Mouse (Mus musculus): Measurements from ENCODE around the gene Disc1. TPM values are rescaled to one million over a fixed set of nuclear protein-coding genes. Genes with fewer than 3 reads are reported as not detected.
A peak's percentile ranks its signal among the peaks of the same experiment; 100 is the strongest.

Gene Disc1
- polyA plus RNA-seq, 1 experiment from 2014 or later, result 0.96 TPM

DNA sequence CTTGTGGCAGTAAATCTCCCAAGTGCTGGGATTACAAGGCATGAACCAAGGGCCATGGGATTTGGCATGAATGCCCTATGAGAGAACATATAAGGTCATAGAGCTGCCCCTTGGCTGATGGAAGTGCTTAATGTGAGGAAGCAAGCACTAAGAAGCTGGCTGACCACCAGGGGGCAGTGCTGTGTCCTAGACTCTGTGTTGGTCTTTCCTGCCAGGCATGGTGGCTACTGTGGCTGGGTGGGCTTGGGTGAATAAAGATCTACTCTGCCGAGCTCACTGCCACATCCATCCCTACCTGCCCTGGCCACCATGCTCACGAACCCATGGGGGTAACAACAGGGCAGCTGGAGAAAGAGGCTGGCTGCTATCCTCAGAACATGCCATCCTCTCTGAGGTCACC, 2.0 kb upstream of the Disc1 start:
- no peak for ATAC-seq (ENCODE audit: insufficient number of reproducible peaks, low FRiP score, low TSS enrichment, low read depth)
- whole genome bisulfite sequencing, result 60% methylated on average over 2 of the region's 2 CpGs
- H3K4me2 ChIP-seq (ENCODE audit: low read depth, severe bottlenecking), result no peak overlapping the region

DNA sequence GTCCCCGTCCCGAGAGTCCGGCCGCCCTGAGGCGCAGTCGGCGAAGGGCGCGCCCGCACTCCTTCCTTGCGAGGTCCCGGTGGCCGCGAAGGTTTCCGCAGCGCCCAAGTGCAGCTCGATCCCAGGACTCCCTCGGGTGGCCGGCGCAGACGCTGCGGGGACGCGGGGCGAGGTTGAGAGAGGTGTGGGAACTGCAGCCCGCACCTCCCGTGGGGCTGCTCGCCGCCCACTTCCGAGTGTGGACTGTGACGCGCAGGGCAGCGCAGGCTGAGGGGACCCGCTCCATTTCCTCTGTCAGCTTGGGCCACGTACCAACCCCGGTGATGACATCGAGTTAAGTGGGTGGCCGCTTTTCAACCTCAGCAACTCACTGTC, 428 bp downstream of the Disc1 start:
- Histone ChIP-seq H3K4me1 (ENCODE audit: control insufficient read depth, insufficient read depth, low read length) (peaks cover 3% of the 10 kb centered on the region; the same call in 1 of the 2 replicates), H3K4me3 (ENCODE audit: low read depth, low read length) (peak overlapping the region; percentile 58), H3K27ac (replicated peaks; ENCODE audit: low read depth, low read length) (no peak overlapping the region), H3K9ac (ENCODE audit: low read length) (peak overlapping the region; percentile 65), H3K27me3 (ENCODE audit: control insufficient read depth, insufficient read depth, low read length) (peaks cover 31% of the 10 kb centered on the region), H3K4me2 (ENCODE audit: low read depth, severe bottlenecking) (peak overlapping the region; percentile 92), H3K36me3 (ENCODE audit: control insufficient read depth, insufficient read depth, low read length) (no peaks in the 10 kb centered on the region), H3K9me3 (ENCODE audit: control insufficient read depth, low read length) (no peaks in the 10 kb centered on the region)
- DNase-seq (ENCODE audit: low spot score) (peak; percentile 55), ATAC-seq (ENCODE audit: insufficient number of reproducible peaks, low FRiP score, low TSS enrichment, low read depth) (peak; percentile 35; the same call in 1 of the 2 replicates)
- under 1% methylated on average over 38 of the region's 38 CpGs for WGBS

More for the DNA sequence above, 2.0 kb upstream of the Disc1 start:
- Histone ChIP-seq H3K9ac (ENCODE audit: low read length) (no peak overlapping the region), H3K36me3 (ENCODE audit: control insufficient read depth, insufficient read depth, low read length) (no peaks in the 10 kb centered on the region), H3K4me1 (ENCODE audit: control insufficient read depth, insufficient read depth, low read length) (peaks cover 3% of the 10 kb centered on the region; the same call in 1 of the 2 replicates), H3K27ac (replicated peaks; ENCODE audit: low read depth, low read length) (no peak overlapping the region), H3K27me3 (ENCODE audit: control insufficient read depth, insufficient read depth, low read length) (peaks cover 31% of the 10 kb centered on the region), H3K9me3 (ENCODE audit: control insufficient read depth, low read length) (no peaks in the 10 kb centered on the region), H3K4me3 (ENCODE audit: low read depth, low read length) (no peak overlapping the region)
- DNase-seq (ENCODE audit: low spot score), result peak; percentile 89

DNA sequence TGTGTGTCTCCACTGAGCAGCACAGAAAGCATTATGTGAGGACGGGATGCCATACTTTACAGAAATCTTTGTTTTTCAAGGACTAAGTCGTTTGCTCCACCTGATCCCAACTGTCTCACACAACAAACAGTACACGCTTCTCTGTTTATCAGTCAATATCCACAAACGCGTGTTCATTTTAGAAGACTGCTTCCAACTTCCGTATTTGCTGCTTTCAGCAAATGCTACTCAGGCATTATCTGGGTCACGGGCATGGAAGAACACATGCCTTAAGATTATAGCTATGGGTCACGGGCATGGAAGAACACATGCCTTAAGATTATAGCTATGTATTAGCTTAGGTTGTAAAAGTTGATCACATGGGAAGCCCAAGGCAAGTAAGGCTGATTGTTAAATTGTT, 6.9 kb downstream of the Disc1 start:
- no peak overlapping the region for H3K9ac ChIP-seq (ENCODE audit: low read length)
- H3K4me3 ChIP-seq (ENCODE audit: low read depth, low read length), result no peak overlapping the region
- no peak overlapping the region for H3K27ac ChIP-seq (replicated peaks; ENCODE audit: low read depth, low read length)
- no peaks in the 10 kb centered on the region for H3K27me3 ChIP-seq (ENCODE audit: control insufficient read depth, insufficient read depth, low read length)
- H3K4me2 ChIP-seq (ENCODE audit: low read depth, severe bottlenecking), result no peak overlapping the region
- DNase-seq (ENCODE audit: low spot score) (no peak), ATAC-seq (ENCODE audit: insufficient number of reproducible peaks, low FRiP score, low TSS enrichment, low read depth) (no peak)
- H3K4me1 ChIP-seq (ENCODE audit: control insufficient read depth, insufficient read depth, low read length), result no peaks in the 10 kb centered on the region
- H3K36me3 ChIP-seq (ENCODE audit: control insufficient read depth, insufficient read depth, low read length), result no peaks in the 10 kb centered on the region
- WGBS, result 85% methylated on average over 8 of the region's 8 CpGs
- no peaks in the 10 kb centered on the region for H3K9me3 ChIP-seq (ENCODE audit: control insufficient read depth, low read length)

DNA sequence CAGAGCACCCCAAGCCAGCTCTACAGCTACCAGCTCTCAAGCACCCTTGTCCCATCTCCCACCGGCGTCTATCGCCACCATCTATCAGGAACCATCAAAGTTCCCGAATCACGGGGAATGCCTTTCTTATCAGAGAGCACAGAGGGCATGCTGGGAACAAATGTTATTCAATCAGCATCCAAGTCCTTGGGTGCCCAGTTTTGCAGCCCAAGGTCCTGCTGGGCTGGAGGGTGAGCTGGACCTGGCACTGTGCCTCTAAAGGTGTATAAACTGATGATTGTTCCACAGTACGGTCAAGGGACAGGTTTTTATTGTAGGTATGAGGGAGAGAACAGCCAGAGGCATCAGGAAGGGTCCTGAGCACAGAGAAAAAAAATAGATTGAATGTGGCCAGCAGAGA, 11.6 kb downstream of the Disc1 start:
- H3K27ac ChIP-seq (replicated peaks; ENCODE audit: low read depth, low read length), result no peak overlapping the region
- WGBS, result 83% methylated on average over 6 of the region's 6 CpGs
- H3K9ac ChIP-seq (ENCODE audit: low read length), result no peak overlapping the region
- H3K36me3 ChIP-seq (ENCODE audit: control insufficient read depth, insufficient read depth, low read length), result no peaks in the 10 kb centered on the region
- DNase-seq (ENCODE audit: low spot score), result no peak
- H3K9me3 ChIP-seq (ENCODE audit: control insufficient read depth, low read length), result no peaks in the 10 kb centered on the region
- H3K4me2 ChIP-seq (ENCODE audit: low read depth, severe bottlenecking), result no peak overlapping the region
- peaks cover 6% of the 10 kb centered on the region; the same call in 1 of the 2 replicates for H3K4me1 ChIP-seq (ENCODE audit: control insufficient read depth, insufficient read depth, low read length)
- ATAC-seq (ENCODE audit: insufficient number of reproducible peaks, low FRiP score, low TSS enrichment, low read depth), result no peak
- H3K27me3 ChIP-seq (ENCODE audit: control insufficient read depth, insufficient read depth, low read length), result no peaks in the 10 kb centered on the region
- no peak overlapping the region for H3K4me3 ChIP-seq (ENCODE audit: low read depth, low read length)

DNA sequence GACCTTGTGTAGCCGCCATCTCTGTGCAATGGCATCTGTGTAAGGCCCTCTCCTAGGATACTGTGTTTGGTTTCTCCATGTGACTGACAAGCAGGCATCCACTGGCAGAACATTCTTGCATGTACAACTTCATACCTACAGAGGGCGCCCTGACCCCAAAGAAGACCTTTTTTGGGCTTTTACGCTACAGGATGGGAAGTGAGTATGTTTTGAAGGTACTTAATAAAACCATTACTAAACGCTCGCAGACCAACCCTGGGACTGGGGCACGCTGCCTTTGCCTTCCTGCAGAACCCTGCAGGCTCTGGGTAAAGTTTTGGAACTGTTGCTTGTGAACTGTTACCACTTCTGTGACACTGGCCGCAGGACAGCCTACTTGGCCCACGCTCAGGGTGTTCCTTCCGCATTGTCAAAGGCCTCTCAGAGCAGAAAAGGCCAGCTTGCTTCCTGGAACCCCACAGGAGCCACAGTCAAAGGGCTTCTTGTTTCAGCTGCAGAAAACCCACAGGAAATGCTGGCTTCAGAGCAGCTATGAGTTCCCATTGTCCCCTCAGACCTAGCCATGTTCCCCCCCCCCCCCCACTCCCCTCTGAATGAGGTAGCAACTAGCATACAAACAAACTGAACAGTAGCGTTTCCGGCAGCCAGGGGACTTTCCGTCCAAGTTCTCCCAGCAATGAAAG, 13.1 kb downstream of the Disc1 start:
- peaks cover 6% of the 10 kb centered on the region; the same call in 1 of the 2 replicates for H3K4me1 ChIP-seq (ENCODE audit: control insufficient read depth, insufficient read depth, low read length)
- no peaks in the 10 kb centered on the region for H3K36me3 ChIP-seq (ENCODE audit: control insufficient read depth, insufficient read depth, low read length)
- no peaks in the 10 kb centered on the region for H3K9me3 ChIP-seq (ENCODE audit: control insufficient read depth, low read length)
- no peaks in the 10 kb centered on the region for H3K27me3 ChIP-seq (ENCODE audit: control insufficient read depth, insufficient read depth, low read length)
- DNase-seq (ENCODE audit: low spot score) (peak; percentile 78), ATAC-seq (ENCODE audit: insufficient number of reproducible peaks, low FRiP score, low TSS enrichment, low read depth) (no peak)
- 40% methylated on average over 12 of the region's 12 CpGs for WGBS
- no peak overlapping the region for H3K4me2 ChIP-seq (ENCODE audit: low read depth, severe bottlenecking)
- no peak overlapping the region for H3K9ac ChIP-seq (ENCODE audit: low read length)
- no peak overlapping the region for H3K4me3 ChIP-seq (ENCODE audit: low read depth, low read length)
- H3K27ac ChIP-seq (replicated peaks; ENCODE audit: low read depth, low read length), result peak overlapping the region; percentile 21; the same call in 1 of the 2 replicates

DNA sequence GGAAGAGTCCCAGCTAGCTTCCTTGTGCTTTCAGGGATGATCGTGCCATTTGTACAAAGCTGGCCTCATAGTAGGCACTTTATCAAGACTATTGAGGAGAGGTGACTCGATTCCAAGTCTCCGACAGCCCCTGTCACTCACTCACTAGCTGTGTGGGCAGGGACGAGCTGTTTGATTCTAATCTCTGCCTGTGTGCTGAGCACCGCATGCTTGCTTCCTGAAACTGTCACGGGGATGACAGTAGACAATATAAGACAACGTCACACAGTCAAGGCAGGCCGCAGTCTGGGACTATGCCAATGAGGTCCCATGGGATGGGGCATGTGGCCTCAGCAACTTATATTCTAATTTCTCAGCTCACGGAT, 13.6 kb downstream of the Disc1 start:
- no peak for DNase-seq (ENCODE audit: low spot score)
- Histone ChIP-seq H3K4me2 (ENCODE audit: low read depth, severe bottlenecking) (no peak overlapping the region), H3K27me3 (ENCODE audit: control insufficient read depth, insufficient read depth, low read length) (no peaks in the 10 kb centered on the region), H3K4me3 (ENCODE audit: low read depth, low read length) (no peak overlapping the region), H3K9ac (ENCODE audit: low read length) (no peak overlapping the region), H3K27ac (replicated peaks; ENCODE audit: low read depth, low read length) (no peak overlapping the region; the same call in 1 of the 2 replicates), H3K36me3 (ENCODE audit: control insufficient read depth, insufficient read depth, low read length) (no peaks in the 10 kb centered on the region), H3K4me1 (ENCODE audit: control insufficient read depth, insufficient read depth, low read length) (peaks cover 6% of the 10 kb centered on the region; the same call in 1 of the 2 replicates), H3K9me3 (ENCODE audit: control insufficient read depth, low read length) (no peaks in the 10 kb centered on the region)
- ATAC-seq (ENCODE audit: insufficient number of reproducible peaks, low FRiP score, low TSS enrichment, low read depth), result no peak
- 87% methylated on average over 9 of the region's 9 CpGs for WGBS

DNA sequence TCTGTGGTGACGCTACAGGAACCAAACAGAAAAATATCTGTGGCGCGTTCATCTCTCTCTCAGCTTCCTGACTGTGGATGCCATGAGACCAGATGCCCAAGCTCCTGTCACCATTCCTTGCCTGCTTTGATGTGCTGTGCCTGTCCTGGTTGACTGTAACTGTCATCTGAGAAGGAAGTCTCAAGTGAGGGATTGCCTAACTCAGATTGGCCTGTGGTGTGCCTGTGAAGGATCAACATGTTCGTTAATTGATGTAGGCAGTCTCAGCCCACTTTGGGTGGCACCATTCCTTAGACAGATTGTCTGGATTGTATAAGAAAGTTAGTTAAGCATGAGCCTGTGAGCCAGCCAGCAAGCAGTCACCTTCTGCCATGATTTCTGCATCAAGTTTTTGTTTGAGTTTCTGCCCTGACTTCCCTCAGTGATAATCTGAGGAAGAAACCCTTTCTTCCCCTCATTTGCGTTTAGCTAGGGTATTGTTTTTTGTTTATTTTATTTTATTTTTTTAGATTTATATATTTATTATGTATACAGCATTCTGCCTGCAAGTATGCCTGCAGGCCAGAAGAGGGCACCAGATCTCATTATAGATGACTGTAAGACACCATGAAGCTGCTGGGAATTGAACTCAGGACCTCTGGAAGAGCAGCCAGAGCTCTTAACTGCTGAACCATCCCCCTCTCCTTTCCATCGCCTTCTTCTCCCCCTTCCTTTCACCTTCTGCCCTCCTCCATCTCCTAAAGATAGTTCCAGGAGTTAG, 14.3 kb downstream of the Disc1 start:
- no peak overlapping the region for H3K4me2 ChIP-seq (ENCODE audit: low read depth, severe bottlenecking)
- peaks cover 6% of the 10 kb centered on the region; the same call in 1 of the 2 replicates for H3K4me1 ChIP-seq (ENCODE audit: control insufficient read depth, insufficient read depth, low read length)
- DNase-seq (ENCODE audit: low spot score), result no peak
- H3K4me3 ChIP-seq (ENCODE audit: low read depth, low read length), result no peak overlapping the region
- H3K27me3 ChIP-seq (ENCODE audit: control insufficient read depth, insufficient read depth, low read length), result no peaks in the 10 kb centered on the region
- 88% methylated on average over 6 of the region's 6 CpGs for WGBS
- no peak overlapping the region for H3K27ac ChIP-seq (replicated peaks; ENCODE audit: low read depth, low read length)
- ATAC-seq (ENCODE audit: insufficient number of reproducible peaks, low FRiP score, low TSS enrichment, low read depth), result no peak
- no peak overlapping the region for H3K9ac ChIP-seq (ENCODE audit: low read length)
- no peaks in the 10 kb centered on the region for H3K9me3 ChIP-seq (ENCODE audit: control insufficient read depth, low read length)
- H3K36me3 ChIP-seq (ENCODE audit: control insufficient read depth, insufficient read depth, low read length), result no peaks in the 10 kb centered on the region

DNA sequence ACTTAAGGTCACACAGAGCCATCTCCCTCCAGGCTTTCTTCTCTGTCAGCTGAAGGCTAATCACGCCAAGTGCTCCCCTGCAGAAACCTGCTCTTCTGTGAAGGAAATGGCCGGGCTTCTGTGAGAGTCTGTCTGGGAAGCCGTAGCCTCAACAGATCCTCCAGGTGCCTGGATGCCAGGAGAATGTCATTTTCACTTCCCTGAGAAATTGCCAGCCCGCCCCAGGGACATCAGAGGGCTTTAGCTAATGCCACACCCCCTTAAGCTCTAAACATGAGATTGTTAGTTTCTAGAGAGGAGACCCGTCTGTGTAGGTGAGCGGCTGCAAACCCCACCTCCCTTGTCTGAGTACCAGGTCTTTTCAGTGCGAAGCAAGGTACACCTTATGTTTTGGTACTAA, 15.3 kb downstream of the Disc1 start:
- no peak overlapping the region for H3K4me3 ChIP-seq (ENCODE audit: low read depth, low read length)
- ATAC-seq (ENCODE audit: insufficient number of reproducible peaks, low FRiP score, low TSS enrichment, low read depth) (no peak), DNase-seq (ENCODE audit: low spot score) (no peak)
- WGBS, result 60% methylated on average over 7 of the region's 7 CpGs
- H3K4me2 ChIP-seq (ENCODE audit: low read depth, severe bottlenecking), result no peak overlapping the region
- H3K27ac ChIP-seq (replicated peaks; ENCODE audit: low read depth, low read length), result no peak overlapping the region
- no peaks in the 10 kb centered on the region for H3K9me3 ChIP-seq (ENCODE audit: control insufficient read depth, low read length)
- peaks cover 6% of the 10 kb centered on the region; the same call in 1 of the 2 replicates for H3K4me1 ChIP-seq (ENCODE audit: control insufficient read depth, insufficient read depth, low read length)
- no peaks in the 10 kb centered on the region for H3K27me3 ChIP-seq (ENCODE audit: control insufficient read depth, insufficient read depth, low read length)
- no peak overlapping the region; the same call in 1 of the 2 replicates for H3K9ac ChIP-seq (ENCODE audit: low read length)
- no peaks in the 10 kb centered on the region for H3K36me3 ChIP-seq (ENCODE audit: control insufficient read depth, insufficient read depth, low read length)
